Mouse (Mus musculus) gonadal fat pad, adult 2 months (tissue): ENCODE data around the gene Arpin. TPM values are rescaled to one million over a fixed set of nuclear protein-coding genes. Genes with fewer than 3 reads are reported as not detected.

Source experiments
- DNase-seq: peaks from one replicate; pipeline ENCODE4 v3.0.0-alpha.2; 2012; ENCODE audit warnings: low read depth
- polyA plus RNA-seq: library from polyadenylated mRNA; depleted of rRNA; stranded (reverse); fragments of >200 nt; gene quantifications from 2 replicates; pipeline ENCODE4 v1.2.3, GENCODE M21; 2012; rRNA removed

Arpin gene
- polyA plus RNA-seq, result 10.7 and 13.5 TPM in 2 replicates

GRCm38 (mm10) chr7:79934862-79935510 lies at the start of gene Arpin:
TSS of gene Arpin (minus strand) at chr7:79935359.
- DNase-seq, result no peak

GRCm38 (mm10) chr7:79975316-79975715 lies 40.2 kb upstream of the Arpin start:
- DNase-seq, result no peak

GRCm38 (mm10) chr7:79972195-79972594 lies 37.0 kb upstream of the Arpin start:
- DNase-seq, result no peak

- DNase-seq, result no peak
Measured at GRCm38 (mm10) chr7:79970336-79970735, 35.2 kb upstream of the Arpin start.

- DNase-seq, result no peak
Measured at GRCm38 (mm10) chr7:79968326-79968725, 33.2 kb upstream of the Arpin start.

GRCm38 (mm10) chr7:79961600-79961999 lies 26.4 kb upstream of the Arpin start:
- no peak for DNase-seq

GRCm38 (mm10) chr7:79956131-79956530 lies 21.0 kb upstream of the Arpin start:
- no peak for DNase-seq

GRCm38 (mm10) chr7:79954890-79955289 lies 19.7 kb upstream of the Arpin start:
- DNase-seq, result no peak

- DNase-seq, result no peak
Measured at GRCm38 (mm10) chr7:79951038-79951437, 15.9 kb upstream of the Arpin start.

- DNase-seq, result no peak
Measured at GRCm38 (mm10) chr7:79950236-79950635, 15.1 kb upstream of the Arpin start.

- peak; percentile 33 for DNase-seq
Measured at GRCm38 (mm10) chr7:79935511-79936205, 499 bp upstream of the Arpin start.

GRCm38 (mm10) chr7:79934461-79934860 lies 698 bp downstream of the Arpin start:
- DNase-seq, result no peak

- DNase-seq, result no peak
Measured at GRCm38 (mm10) chr7:79928516-79929052, 6.6 kb downstream of the Arpin start.

GRCm38 (mm10) chr7:79920344-79920983 lies 14.7 kb downstream of the Arpin start, which contains the start of gene Ap3s2:
TSS of gene Ap3s2 (minus strand) at chr7:79920649.
- DNase-seq, result no peak

GRCm38 (mm10) chr7:79914556-79914955 lies 20.6 kb downstream of the Arpin start:
- no peak for DNase-seq

- DNase-seq, result no peak
Measured at GRCm38 (mm10) chr7:79907356-79907755, 27.8 kb downstream of the Arpin start.

GRCm38 (mm10) chr7:79906914-79907313 lies 28.2 kb downstream of the Arpin start:
- DNase-seq, result no peak

- no peak for DNase-seq
Measured at GRCm38 (mm10) chr7:79905193-79905592, 30.0 kb downstream of the Arpin start.

GRCm38 (mm10) chr7:79903160-79903792 lies 31.9 kb downstream of the Arpin start:
- no peak for DNase-seq

GRCm38 (mm10) chr7:79900753-79901152 lies 34.4 kb downstream of the Arpin start:
- DNase-seq, result no peak

- no peak for DNase-seq
Measured at GRCm38 (mm10) chr7:79895225-79895624, 39.9 kb downstream of the Arpin start.

GRCm38 (mm10) chr7:79894790-79895189 lies 40.4 kb downstream of the Arpin start:
- DNase-seq, result no peak
